Mouse (Mus musculus): Measurements from ENCODE around the gene Olfr1367. TPM values are rescaled to one million over a fixed set of nuclear protein-coding genes. Genes with fewer than 3 reads are reported as not detected.

The Olfr1367 gene
- total RNA-seq (2012; rRNA removed), result not detected in 2 replicates
- total RNA-seq (2014; rRNA removed), result not detected in 2 replicates
- not detected in 2 replicates for polyA plus RNA-seq (2012; ENCODE audit: insufficient read length, low read depth)

DNA sequence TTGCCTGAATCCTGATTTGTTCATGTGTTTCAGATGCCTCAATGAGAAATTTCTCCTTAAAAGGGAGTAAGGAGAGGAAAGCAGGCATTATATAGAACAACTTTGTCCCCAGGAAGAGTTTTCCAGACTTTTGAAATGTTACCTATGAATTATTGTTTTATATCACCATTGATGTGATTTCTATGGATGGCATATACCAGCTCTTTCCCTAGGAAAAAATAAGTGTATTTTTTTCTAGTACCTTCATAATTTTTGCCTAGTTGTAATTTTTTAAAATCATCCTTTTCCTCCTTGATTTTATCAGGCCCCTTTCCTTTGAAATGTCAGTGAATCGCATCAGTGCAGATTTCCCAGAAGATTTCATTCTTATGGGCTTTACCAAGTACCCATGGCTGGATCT lies at the start of gene Olfr1367:
TSS of gene Olfr1367 (plus strand) at position 301 of the 400 bp plus-strand sequence.
- dilution Hi-C loops (cut with MboI; ENCODE audit: extremely low pct_ligation_motif_present, extremely low pct_unique_long_range_greater_than_20kb, low sequenced_read_pairs), result no loop called here

DNA sequence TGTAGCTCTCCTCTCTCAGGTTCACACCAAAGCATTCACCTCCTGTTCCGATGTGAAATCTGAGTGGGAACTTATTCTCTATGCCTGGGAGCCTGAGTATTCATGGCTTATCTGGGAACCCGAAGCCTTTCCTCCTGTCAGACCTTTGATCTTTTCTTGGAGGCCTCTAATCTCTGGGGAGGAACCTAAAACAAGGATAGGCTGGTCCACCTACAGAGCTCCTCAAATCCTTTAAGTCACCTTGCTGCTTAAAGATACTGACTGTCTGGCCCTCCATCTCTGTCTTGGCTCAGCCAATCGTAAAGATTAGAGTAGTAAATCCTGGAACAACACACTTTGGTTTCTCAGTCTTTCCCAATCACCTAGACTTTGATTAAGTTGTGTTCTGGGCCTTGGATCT lies 48.2 kb upstream of the Olfr1367 start:
- dilution Hi-C loops (cut with MboI; ENCODE audit: extremely low pct_ligation_motif_present, extremely low pct_unique_long_range_greater_than_20kb, low sequenced_read_pairs), result no loop called here
- no peak for TF ChIP-seq ELF1 (IDR thresholded peaks at IDR 0.05; ENCODE audit: low read depth, low read length)
- TF ChIP-seq TCF12 (IDR thresholded peaks at IDR 0.05; ENCODE audit: low read depth, low read length), result no peak
- TF ChIP-seq CHD1 (IDR thresholded peaks at IDR 0.05; ENCODE audit: low read depth, low read length), result no peak
- TF ChIP-seq MAFK (IDR thresholded peaks at IDR 0.05; ENCODE audit: insufficient replicate concordance, low read length), result no peak
- TF ChIP-seq SIN3A (IDR thresholded peaks at IDR 0.05; ENCODE audit: low read length), result no peak
- TF ChIP-seq HCFC1 (IDR thresholded peaks at IDR 0.05; ENCODE audit: low read depth, low read length), result no peak
- no peak for TF ChIP-seq RCOR1 (conservative IDR thresholded peaks at IDR 0.05; ENCODE audit: low read depth, low read length)
- no peak for TF ChIP-seq JUN (IDR thresholded peaks at IDR 0.05; ENCODE audit: insufficient read depth, low read depth, low read length)
- Histone ChIP-seq H3K4me3 (replicated peaks in 1 of 3; ENCODE audit: low read depth in 2 of 3, low read length in 2 of 3, poor library complexity in 1 of 3) (no peak overlapping the region), H3K27me3 (replicated peaks) (no peaks in the 10 kb centered on the region), H3K36me3 (replicated peaks in 1 of 2; ENCODE audit: control insufficient read depth in 1 of 2, insufficient read depth in 1 of 2, low read length in 1 of 2) (no peaks in the 10 kb centered on the region), H3K79me2 (replicated peaks; ENCODE audit: control insufficient read depth, extremely low read depth, insufficient read depth, poor library complexity, severe bottlenecking) (no peaks in the 10 kb centered on the region), H3K9ac (ENCODE audit: insufficient read depth, low read depth) (no peak overlapping the region), H3K27ac (ENCODE audit: insufficient read depth, low read depth) (no peak overlapping the region), H3K9me3 (replicated peaks; ENCODE audit: low read length) (no peaks in the 10 kb centered on the region), H3K4me2 (ENCODE audit: insufficient read depth, low read depth, poor library complexity, severe bottlenecking) (no peak overlapping the region), H3K4me1 (ENCODE audit: control insufficient read depth in 1 of 2, insufficient read depth in 2 of 2) (0 out of 4 replicates have a peak, but pooled peaks cover 0 to 3% of the 10 kb centered on the region in 2 experiments)
- DNase-seq (ENCODE audit: extremely low read depth), result no peak
- in situ Hi-C loops (cut with MboI; ENCODE audit: low pct_ligation_motif_present, low pct_unique_long_range_greater_than_20kb, low sequenced_read_pairs), result no loop called here

More for the DNA sequence above, at the start of gene Olfr1367:
- no peak within 1 kb of the TSS for H3K27ac ChIP-seq (ENCODE audit: insufficient read depth, low read depth)
- no peaks in the 10 kb centered on the region for H3K9me3 ChIP-seq (replicated peaks; ENCODE audit: low read length)
- H3K4me3 ChIP-seq (replicated peaks in 1 of 3; ENCODE audit: low read depth in 2 of 3, low read length in 2 of 3, poor library complexity in 1 of 3), result no peak within 1 kb of the TSS
- in situ Hi-C loops (cut with MboI; ENCODE audit: low pct_ligation_motif_present, low pct_unique_long_range_greater_than_20kb, low sequenced_read_pairs), result no loop called here
- H3K9ac ChIP-seq (ENCODE audit: insufficient read depth, low read depth), result no peak within 1 kb of the TSS
- no peak for DNase-seq (ENCODE audit: extremely low read depth)
- no peak within 1 kb of the TSS for H3K4me2 ChIP-seq (ENCODE audit: insufficient read depth, low read depth, poor library complexity, severe bottlenecking)
- TF ChIP-seq JUN (IDR thresholded peaks at IDR 0.05; ENCODE audit: insufficient read depth, low read depth, low read length) (no peak), ZC3H11A (IDR thresholded peaks at IDR 0.05; ENCODE audit: low read depth, low read length) (no peak), MAX (IDR thresholded peaks at IDR 0.05; ENCODE audit: low read length) (no peak)
- H3K4me1 ChIP-seq (ENCODE audit: control insufficient read depth in 1 of 2, insufficient read depth in 2 of 2), result no peaks in the 10 kb centered on the region; a peak in 1 of 4 replicates
- no peaks in the 10 kb centered on the region for H3K36me3 ChIP-seq (replicated peaks in 1 of 2; ENCODE audit: control insufficient read depth in 1 of 2, insufficient read depth in 1 of 2, low read length in 1 of 2)
- H3K27me3 ChIP-seq (replicated peaks), result no peaks in the 10 kb centered on the region
- H3K79me2 ChIP-seq (replicated peaks; ENCODE audit: control insufficient read depth, extremely low read depth, insufficient read depth, poor library complexity, severe bottlenecking), result no peaks in the 10 kb centered on the region

DNA sequence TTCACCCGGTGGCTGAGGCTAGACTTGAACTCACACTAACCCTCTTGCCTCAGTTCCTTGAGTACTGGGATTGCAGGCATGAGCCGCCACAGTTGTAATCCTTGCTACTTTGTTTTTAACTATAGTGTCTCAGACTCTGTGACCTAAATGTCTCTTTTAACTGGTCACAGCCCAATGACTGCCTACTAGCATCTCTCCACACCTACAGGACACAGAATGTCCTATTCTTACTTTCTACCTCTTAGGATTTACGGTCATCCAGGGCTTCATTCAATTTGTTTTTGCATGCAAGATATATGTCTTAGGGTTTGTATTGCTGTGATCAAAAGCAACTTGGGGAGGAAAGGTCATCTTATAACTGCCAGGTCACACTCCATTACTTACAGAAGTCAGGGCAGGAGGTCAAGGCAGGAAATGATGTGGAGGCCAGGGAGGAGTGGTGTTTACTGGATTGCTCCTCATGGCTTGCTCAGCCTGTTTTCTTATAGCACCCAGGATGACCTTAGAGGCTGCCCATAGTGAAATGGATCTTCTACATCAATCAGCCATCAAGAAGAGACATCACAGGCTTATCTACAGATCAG lies 42.1 kb upstream of the Olfr1367 start:
- H3K4me3 ChIP-seq (replicated peaks in 1 of 3; ENCODE audit: low read depth in 2 of 3, low read length in 2 of 3, poor library complexity in 1 of 3), result no peak overlapping the region
- no peaks in the 10 kb centered on the region for H3K9me3 ChIP-seq (replicated peaks; ENCODE audit: low read length)
- TF ChIP-seq RCOR1 (conservative IDR thresholded peaks at IDR 0.05; ENCODE audit: low read depth, low read length) (no peak), JUND (conservative IDR thresholded peaks at IDR 0.05; ENCODE audit: low read depth, low read length) (no peak), MAX (IDR thresholded peaks at IDR 0.05; ENCODE audit: low read length) (no peak), ZMIZ1 (IDR thresholded peaks at IDR 0.05; ENCODE audit: low read depth, low read length) (no peak), SMC3 (IDR thresholded peaks at IDR 0.05; ENCODE audit: low read depth, low read length) (no peak), ELF1 (IDR thresholded peaks at IDR 0.05; ENCODE audit: low read depth, low read length) (no peak), POLR2A (IDR thresholded peaks at IDR 0.05; ENCODE audit: low read depth, low read length) (no peak), CHD2 (IDR thresholded peaks at IDR 0.05; ENCODE audit: low read length) (no peak)
- no peak overlapping the region for H3K27ac ChIP-seq (ENCODE audit: insufficient read depth, low read depth)
- H3K27me3 ChIP-seq (replicated peaks), result no peaks in the 10 kb centered on the region
- H3K9ac ChIP-seq (ENCODE audit: insufficient read depth, low read depth), result no peak overlapping the region
- in situ Hi-C loops (cut with MboI; ENCODE audit: low pct_ligation_motif_present, low pct_unique_long_range_greater_than_20kb, low sequenced_read_pairs) (no loop called here), dilution Hi-C loops (cut with MboI; ENCODE audit: extremely low pct_ligation_motif_present, extremely low pct_unique_long_range_greater_than_20kb, low sequenced_read_pairs) (no loop called here)
- H3K36me3 ChIP-seq (replicated peaks in 1 of 2; ENCODE audit: control insufficient read depth in 1 of 2, insufficient read depth in 1 of 2, low read length in 1 of 2), result no peaks in the 10 kb centered on the region
- H3K4me2 ChIP-seq (ENCODE audit: insufficient read depth, low read depth, poor library complexity, severe bottlenecking), result no peak overlapping the region; the same call in 1 of the 2 replicates
- DNase-seq (ENCODE audit: extremely low read depth), result no peak
- H3K4me1 ChIP-seq (ENCODE audit: control insufficient read depth in 1 of 2, insufficient read depth in 2 of 2), result peaks cover 0 to 1% of the 10 kb centered on the region in 2 experiments; a peak in 1 of 4 replicates
- H3K79me2 ChIP-seq (replicated peaks; ENCODE audit: control insufficient read depth, extremely low read depth, insufficient read depth, poor library complexity, severe bottlenecking), result no peaks in the 10 kb centered on the region

All from CH12.LX (cell line).